Mouse (Mus musculus): ENCODE measurements around the gene Dgkd. TPM values are rescaled to one million over a fixed set of nuclear protein-coding genes. Genes with fewer than 3 reads are reported as not detected.

Dgkd gene
- polyA plus RNA-seq, 1 experiment: 0.30 TPM

- no peak for TF ChIP-seq GATA1 (IDR thresholded peaks at IDR 0.05; ENCODE audit: low read length)
- no peak for TF ChIP-seq TAL1 (IDR thresholded peaks at IDR 0.05; ENCODE audit: low read length)
- Histone ChIP-seq H3K36me3 (ENCODE audit: control insufficient read depth) (peaks cover 18% of the 10 kb centered on the region), H3K9me3 (ENCODE audit: control insufficient read depth, low read length) (no peaks in the 10 kb centered on the region), H3K4me3 (replicated peaks) (no peak overlapping the region), H3K27me3 (ENCODE audit: control insufficient read depth) (no peaks in the 10 kb centered on the region), H3K4me1 (ENCODE audit: control insufficient read depth) (peaks cover 29% of the 10 kb centered on the region)
These were observed 55.6 kb downstream of the Dgkd start for GRCm38 (mm10) chr1:87908736-87909135.

GRCm38 (mm10) chr1:87909565-87909964, 56.5 kb downstream of the Dgkd start:
- no peak for TF ChIP-seq GATA1 (IDR thresholded peaks at IDR 0.05; ENCODE audit: low read length)
- no peak for TF ChIP-seq TAL1 (IDR thresholded peaks at IDR 0.05; ENCODE audit: low read length)
- H3K27me3 ChIP-seq (ENCODE audit: control insufficient read depth): no peaks in the 10 kb centered on the region
- H3K36me3 ChIP-seq (ENCODE audit: control insufficient read depth): peaks cover 18% of the 10 kb centered on the region
- peaks cover 31% of the 10 kb centered on the region for H3K4me1 ChIP-seq (ENCODE audit: control insufficient read depth)
- H3K4me3 ChIP-seq (replicated peaks): no peak overlapping the region
- no peaks in the 10 kb centered on the region for H3K9me3 ChIP-seq (ENCODE audit: control insufficient read depth, low read length)

- H3K9me3 ChIP-seq (ENCODE audit: control insufficient read depth, low read length): no peaks in the 10 kb centered on the region
- H3K4me3 ChIP-seq (replicated peaks): no peak overlapping the region
- H3K27me3 ChIP-seq (ENCODE audit: control insufficient read depth): no peaks in the 10 kb centered on the region
- peaks cover 31% of the 10 kb centered on the region for H3K4me1 ChIP-seq (ENCODE audit: control insufficient read depth)
- H3K36me3 ChIP-seq (ENCODE audit: control insufficient read depth): peaks cover 25% of the 10 kb centered on the region
- TF ChIP-seq TAL1 (IDR thresholded peaks at IDR 0.05; ENCODE audit: low read length) (no peak), GATA1 (IDR thresholded peaks at IDR 0.05; ENCODE audit: low read length) (no peak)
These were observed 57.3 kb downstream of the Dgkd start for GRCm38 (mm10) chr1:87910428-87910827.

GRCm38 (mm10) chr1:87913356-87913755, 60.3 kb downstream of the Dgkd start:
- peaks cover 43% of the 10 kb centered on the region for H3K36me3 ChIP-seq (ENCODE audit: control insufficient read depth)

GRCm38 (mm10) chr1:87917361-87917760, 64.3 kb downstream of the Dgkd start:
- Histone ChIP-seq H3K9me3 (ENCODE audit: control insufficient read depth, low read length) (no peaks in the 10 kb centered on the region), H3K36me3 (ENCODE audit: control insufficient read depth) (peaks cover 69% of the 10 kb centered on the region), H3K27me3 (ENCODE audit: control insufficient read depth) (no peaks in the 10 kb centered on the region), H3K4me3 (replicated peaks) (no peak overlapping the region), H3K4me1 (ENCODE audit: control insufficient read depth) (peaks cover 6% of the 10 kb centered on the region; the same call in 1 of the 2 replicates)
- TF ChIP-seq TAL1 (IDR thresholded peaks at IDR 0.05; ENCODE audit: low read length) (no peak), GATA1 (IDR thresholded peaks at IDR 0.05; ENCODE audit: low read length) (no peak)

More at GRCm38 (mm10) chr1:87913356-87913755, 60.3 kb downstream of the Dgkd start:
- TF ChIP-seq TAL1 (IDR thresholded peaks at IDR 0.05; ENCODE audit: low read length) (no peak), GATA1 (IDR thresholded peaks at IDR 0.05; ENCODE audit: low read length) (no peak)
- H3K9me3 ChIP-seq (ENCODE audit: control insufficient read depth, low read length): no peaks in the 10 kb centered on the region
- peaks cover 23% of the 10 kb centered on the region for H3K4me1 ChIP-seq (ENCODE audit: control insufficient read depth)
- no peak overlapping the region for H3K4me3 ChIP-seq (replicated peaks)
- no peaks in the 10 kb centered on the region for H3K27me3 ChIP-seq (ENCODE audit: control insufficient read depth)

GRCm38 (mm10) chr1:87918061-87918460, 65.0 kb downstream of the Dgkd start:
- H3K4me1 ChIP-seq (ENCODE audit: control insufficient read depth): peaks cover 6% of the 10 kb centered on the region; the same call in 1 of the 2 replicates
- no peak overlapping the region for H3K4me3 ChIP-seq (replicated peaks)
- H3K36me3 ChIP-seq (ENCODE audit: control insufficient read depth): peaks cover 73% of the 10 kb centered on the region
- no peaks in the 10 kb centered on the region for H3K27me3 ChIP-seq (ENCODE audit: control insufficient read depth)
- TF ChIP-seq TAL1 (IDR thresholded peaks at IDR 0.05; ENCODE audit: low read length) (no peak), GATA1 (IDR thresholded peaks at IDR 0.05; ENCODE audit: low read length) (no peak)
- H3K9me3 ChIP-seq (ENCODE audit: control insufficient read depth, low read length): no peaks in the 10 kb centered on the region

- Histone ChIP-seq H3K4me3 (replicated peaks) (no peak overlapping the region), H3K9me3 (ENCODE audit: control insufficient read depth, low read length) (no peaks in the 10 kb centered on the region), H3K27me3 (ENCODE audit: control insufficient read depth) (no peaks in the 10 kb centered on the region), H3K4me1 (ENCODE audit: control insufficient read depth) (no peaks in the 10 kb centered on the region), H3K36me3 (ENCODE audit: control insufficient read depth) (peaks cover 89% of the 10 kb centered on the region)
- no peak for TF ChIP-seq TAL1 (IDR thresholded peaks at IDR 0.05; ENCODE audit: low read length)
These were observed 67.0 kb downstream of the Dgkd start for GRCm38 (mm10) chr1:87920056-87920614.

- Histone ChIP-seq H3K4me1 (ENCODE audit: control insufficient read depth) (no peaks in the 10 kb centered on the region), H3K9me3 (ENCODE audit: control insufficient read depth, low read length) (no peaks in the 10 kb centered on the region), H3K27me3 (ENCODE audit: control insufficient read depth) (no peaks in the 10 kb centered on the region), H3K4me3 (replicated peaks) (no peak overlapping the region), H3K36me3 (ENCODE audit: control insufficient read depth) (peaks cover 94% of the 10 kb centered on the region)
- TF ChIP-seq GATA1 (IDR thresholded peaks at IDR 0.05; ENCODE audit: low read length) (no peak), TAL1 (IDR thresholded peaks at IDR 0.05; ENCODE audit: low read length) (no peak)
These were observed 69.6 kb downstream of the Dgkd start for GRCm38 (mm10) chr1:87922666-87923065.

- Histone ChIP-seq H3K9me3 (ENCODE audit: control insufficient read depth, low read length) (no peaks in the 10 kb centered on the region), H3K4me1 (ENCODE audit: control insufficient read depth) (no peaks in the 10 kb centered on the region), H3K4me3 (replicated peaks) (no peak overlapping the region), H3K36me3 (ENCODE audit: control insufficient read depth) (peaks cover 93% of the 10 kb centered on the region), H3K27me3 (ENCODE audit: control insufficient read depth) (no peaks in the 10 kb centered on the region)
- TF ChIP-seq TAL1 (IDR thresholded peaks at IDR 0.05; ENCODE audit: low read length) (no peak), GATA1 (IDR thresholded peaks at IDR 0.05; ENCODE audit: low read length) (no peak)
These were observed 71.8 kb downstream of the Dgkd start for GRCm38 (mm10) chr1:87924888-87925287.

- no peak overlapping the region for H3K4me3 ChIP-seq (replicated peaks)
- H3K4me1 ChIP-seq (ENCODE audit: control insufficient read depth): no peaks in the 10 kb centered on the region
- H3K36me3 ChIP-seq (ENCODE audit: control insufficient read depth): peaks cover 87% of the 10 kb centered on the region
- no peaks in the 10 kb centered on the region for H3K9me3 ChIP-seq (ENCODE audit: control insufficient read depth, low read length)
- no peaks in the 10 kb centered on the region for H3K27me3 ChIP-seq (ENCODE audit: control insufficient read depth)
- no peak for TF ChIP-seq TAL1 (IDR thresholded peaks at IDR 0.05; ENCODE audit: low read length)
- TF ChIP-seq GATA1 (IDR thresholded peaks at IDR 0.05; ENCODE audit: low read length): no peak
These were observed 76.6 kb downstream of the Dgkd start for GRCm38 (mm10) chr1:87929730-87930129.

Data from erythroblast, embryonic 14.5 days (primary cell).